Mouse (Mus musculus) adrenal gland, postnatal 36 days (tissue): Measurements from ENCODE around the gene Cutal. TPM values are rescaled to one million over a fixed set of nuclear protein-coding genes. Genes with fewer than 3 reads are reported as not detected.

Source experiments
- DNase-seq, 2 experiments: peaks; one replicate each; pipeline ENCODE4 v3.0.0; 2021; ENCODE audit warnings: mixed read lengths in 1 of 2
- total RNA-seq, 2 experiments: library from RNA; stranded (reverse); gene quantifications; 2 replicates each; pipeline ENCODE4 v1.2.3; 2021

The Cutal gene
- total RNA-seq, 2 experiments from 2014 or later, result 0.20 to 0.86 TPM

- DNase-seq, result no peak
Measured at GRCm38 (mm10) chr2:34920144-34920543, 45.9 kb downstream of the Cutal start.

GRCm38 (mm10) chr2:34922729-34923128 lies 48.5 kb downstream of the Cutal start:
- no peak for DNase-seq

DNA sequence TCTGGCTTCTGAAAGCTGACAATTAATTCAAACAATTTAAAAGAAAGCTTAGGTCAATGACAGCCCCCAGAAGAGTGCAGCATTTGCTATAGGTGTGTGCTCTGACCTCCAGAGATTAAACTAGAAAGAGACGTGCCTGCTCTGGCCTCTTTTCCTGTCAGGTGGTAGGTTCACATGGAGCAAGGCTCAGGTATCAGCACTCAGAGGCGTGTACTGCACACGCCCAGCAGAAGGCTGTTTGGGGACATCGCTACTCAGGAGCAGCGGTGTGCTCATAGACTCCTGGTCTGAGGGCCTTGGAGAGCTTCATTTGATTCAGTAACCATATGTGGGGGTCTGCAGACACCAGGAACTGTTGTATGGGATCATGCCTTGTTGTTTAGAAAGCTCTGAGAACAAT lies 53.1 kb downstream of the Cutal start:
- no peak for DNase-seq

DNA sequence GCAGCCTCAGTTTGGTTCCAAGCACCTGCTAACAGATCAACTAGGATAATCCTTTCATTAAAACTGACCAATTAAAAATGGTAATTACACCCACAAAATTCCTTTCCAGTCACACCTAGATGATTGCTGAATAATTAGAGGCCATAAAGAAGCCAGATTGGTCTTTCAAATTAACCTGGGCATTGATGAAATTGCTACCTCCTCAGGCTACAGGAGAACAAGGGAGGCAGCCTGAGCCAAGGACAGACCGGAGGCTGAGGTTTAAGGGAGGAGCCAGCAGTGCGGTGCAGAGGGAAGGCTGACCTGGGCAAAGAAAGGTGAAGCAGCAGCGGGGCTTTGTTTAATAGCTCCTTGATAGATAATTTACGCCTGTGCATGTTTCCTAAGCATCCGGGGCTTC lies 63.3 kb downstream of the Cutal start:
- no peak for DNase-seq

DNA sequence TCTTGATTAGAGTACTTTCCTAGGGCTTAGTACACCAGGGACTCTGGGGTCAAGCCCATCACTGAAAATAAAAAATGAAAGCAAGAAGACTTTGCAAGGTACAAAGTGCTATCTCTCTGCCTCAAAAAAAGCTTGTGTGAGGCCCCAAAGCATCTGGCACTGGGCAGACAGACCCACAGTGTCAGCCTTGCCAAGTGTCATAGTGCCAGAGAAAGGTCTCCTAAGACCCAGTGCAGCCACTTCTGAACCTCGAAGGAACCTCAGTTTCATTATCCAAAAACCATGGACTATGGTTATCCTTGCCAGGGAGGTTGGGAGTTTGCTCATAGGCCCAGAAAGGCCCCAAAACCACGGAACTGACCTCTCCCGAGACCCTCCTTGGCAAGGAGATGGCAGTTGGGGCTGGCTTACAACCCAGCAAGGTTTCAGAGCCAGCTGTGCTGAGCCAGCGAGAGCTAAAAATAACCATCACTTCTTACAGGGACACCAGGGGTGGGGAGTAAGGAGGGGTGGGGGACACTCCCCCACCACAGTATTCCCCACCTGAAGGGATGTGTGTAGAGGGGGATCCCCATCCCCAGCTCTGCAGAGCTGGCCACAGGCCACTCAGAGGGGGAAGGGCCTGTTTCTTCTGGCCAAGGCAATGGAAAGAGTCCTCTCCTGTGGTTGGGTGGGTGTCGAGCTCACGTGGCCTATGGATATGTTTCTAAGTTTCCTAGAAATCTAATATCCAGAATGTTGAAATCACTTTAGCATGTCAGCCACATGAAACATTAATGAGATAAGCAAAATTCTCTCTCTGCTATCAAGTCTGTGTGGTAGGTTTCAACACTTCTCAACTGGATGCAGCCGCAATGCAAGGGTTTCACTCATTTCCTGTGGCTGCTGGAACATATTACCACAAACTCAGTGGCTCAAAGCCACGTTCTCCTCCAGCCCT lies 64.3 kb downstream of the Cutal start:
- peak in 1 of 2 experiments; percentile 44 for DNase-seq

DNA sequence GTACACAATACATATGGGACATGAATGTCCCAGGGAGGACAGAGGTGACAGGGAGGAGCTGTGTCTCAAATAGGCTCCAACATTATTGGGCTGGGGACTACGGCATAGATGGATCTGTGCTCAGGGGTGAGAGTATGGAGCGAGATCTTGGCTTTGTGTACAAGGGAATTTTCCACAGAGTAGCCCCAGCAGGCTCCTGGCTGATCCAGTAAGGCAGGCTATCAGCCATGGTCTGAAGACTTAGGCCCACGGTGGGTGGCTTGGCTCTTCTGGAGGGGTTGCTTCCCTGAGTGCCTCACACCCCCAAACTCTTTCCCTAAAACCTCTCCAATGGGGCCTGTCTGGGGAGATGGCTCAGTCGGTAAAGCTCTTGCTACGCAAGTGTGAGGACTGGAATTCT lies 66.0 kb downstream of the Cutal start:
- no peak for DNase-seq

DNA sequence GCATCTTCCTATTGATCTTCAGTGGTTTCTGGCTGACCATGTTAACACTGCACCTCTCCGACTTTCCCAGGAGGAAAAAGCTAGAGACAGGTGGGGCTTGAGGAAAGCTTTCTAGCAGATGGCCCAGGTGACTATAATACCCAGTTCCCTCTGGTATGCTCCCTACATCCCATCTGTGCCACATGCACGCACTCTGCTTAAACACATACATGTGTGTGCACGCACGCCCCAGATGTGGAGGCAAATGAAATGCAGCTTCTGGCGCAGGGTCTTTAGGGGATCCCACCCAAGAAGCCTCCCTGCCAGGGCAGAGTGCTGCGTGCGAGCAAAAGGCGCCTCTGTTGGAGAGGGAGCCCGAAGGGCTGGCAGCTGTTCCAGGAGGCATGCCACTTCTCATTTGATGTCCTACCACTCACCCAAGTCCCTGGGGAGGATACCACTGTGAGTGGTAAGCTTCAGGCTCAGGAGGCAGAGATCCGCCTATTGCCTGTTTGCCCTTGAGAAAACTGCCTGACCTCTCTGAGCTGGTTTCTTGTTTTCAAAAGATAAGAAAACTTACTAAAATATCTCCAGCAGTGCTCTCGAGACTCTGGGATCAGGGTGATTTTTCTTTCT lies 67.0 kb downstream of the Cutal start:
- no peak for DNase-seq

Other genes starting within 250 kb of the Cutal start
- gene Gapvd1, start 119.2 kb upstream of the Cutal start, total RNA-seq, result 10 to 100 TPM; 57.9 to 62.0 TPM
- 100 to 1,000 TPM; 651 to 795 TPM for gene Hspa5, start 102.4 kb upstream of the Cutal start, total RNA-seq
- 10 to 100 TPM; 27.6 to 29.7 TPM for gene Rabepk, start 74.5 kb upstream of the Cutal start, total RNA-seq
- gene Fbxw2, start 48.1 kb upstream of the Cutal start, total RNA-seq, result 10 to 100 TPM; 71.5 to 71.6 TPM
- not detected for gene Gm34653, start 41.4 kb upstream of the Cutal start, total RNA-seq
- gene Psmd5, start 572 bp downstream of the Cutal start, total RNA-seq, result 10 to 100 TPM; 38.4 to 44.6 TPM
- 1 to 10 TPM; 2.2 to 2.4 TPM for gene Phf19, start 39.6 kb downstream of the Cutal start, total RNA-seq
- 1 to 10 TPM; 1.3 to 2.2 TPM for gene Traf1, start 87.4 kb downstream of the Cutal start, total RNA-seq
- under 1 TPM in 1 of 2 experiments, not detected in 1; 0.83 TPM for gene Hc, start 187.0 kb downstream of the Cutal start, total RNA-seq
- under 1 TPM; 0.26 to 0.40 TPM for gene AI182371, start 227.1 kb downstream of the Cutal start, total RNA-seq
- 10 to 100 TPM; 12.0 to 14.6 TPM for gene Cntrl, start 235.1 kb downstream of the Cutal start, total RNA-seq